Mouse (Mus musculus): Measurements from ENCODE around the gene Prdm15. TPM values are rescaled to one million over a fixed set of nuclear protein-coding genes. Genes with fewer than 3 reads are reported as not detected.

The Prdm15 gene
- total RNA-seq (2017), result 22.1 and 23.0 TPM in 2 replicates

DNA sequence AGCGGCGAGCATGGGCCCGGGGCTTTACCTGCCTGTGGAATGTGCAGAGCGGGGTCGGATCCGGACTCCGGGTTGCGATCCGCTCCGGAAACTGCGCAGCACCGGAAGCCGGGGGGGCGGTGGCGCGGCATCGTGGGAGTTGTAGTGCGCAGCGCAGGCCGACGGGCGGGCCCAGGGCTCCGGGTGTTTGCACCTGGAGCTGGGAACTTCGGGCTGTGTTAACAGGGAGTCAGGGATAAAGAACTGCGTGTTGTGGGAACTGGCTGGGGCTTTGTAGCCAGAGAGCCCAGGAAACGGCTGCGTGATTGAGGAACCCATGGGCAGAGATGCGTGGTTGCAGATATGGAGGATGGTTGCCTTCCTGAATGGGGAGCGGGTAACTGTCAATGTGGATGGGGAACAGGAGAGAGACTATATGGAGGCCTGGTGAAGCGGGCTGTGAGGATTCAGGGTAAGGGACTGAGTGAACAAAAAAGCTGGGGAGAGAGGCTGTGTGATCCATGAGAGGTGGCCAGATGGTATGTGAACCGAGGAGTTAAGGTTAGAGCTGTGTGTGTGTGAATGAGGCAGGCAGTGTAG lies at the start of gene Prdm15:
Gene Prdm15, minus strand, starts transcription at position 110 of the 579 bp plus-strand sequence.
- peak; percentile 58 for ATAC-seq (ENCODE audit: extremely low read depth, insufficient number of reproducible peaks, low FRiP score, poor library complexity, severe bottlenecking)

GRCm38 (mm10) chr16:97897346-97898024 lies 45.8 kb upstream of the Prdm15 start:
- ATAC-seq (ENCODE audit: extremely low read depth, insufficient number of reproducible peaks, low FRiP score, poor library complexity, severe bottlenecking), result no peak

- no peak for ATAC-seq (ENCODE audit: extremely low read depth, insufficient number of reproducible peaks, low FRiP score, poor library complexity, severe bottlenecking)
These were observed 36.1 kb upstream of the Prdm15 start for GRCm38 (mm10) chr16:97887762-97888161.

DNA sequence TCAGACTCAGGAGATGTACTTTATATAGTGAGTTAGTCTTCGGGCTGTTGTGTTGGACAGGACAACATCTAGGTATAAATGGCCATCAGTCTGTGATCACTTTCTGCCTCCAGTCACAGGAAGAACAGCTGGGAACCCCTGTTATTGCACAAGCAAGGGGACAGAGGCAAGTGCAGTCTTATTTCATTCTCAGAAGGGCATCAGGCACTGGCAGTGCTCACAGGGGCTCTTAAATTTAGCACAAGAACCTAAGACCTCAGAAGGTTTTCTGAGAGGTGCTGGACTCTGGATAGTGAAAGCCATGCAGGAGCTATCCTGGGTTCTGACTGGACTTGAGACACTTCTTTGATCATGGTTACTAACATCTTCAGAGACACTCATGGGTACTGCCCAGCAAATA lies 32.0 kb upstream of the Prdm15 start:
- ATAC-seq (ENCODE audit: extremely low read depth, insufficient number of reproducible peaks, low FRiP score, poor library complexity, severe bottlenecking), result no peak

DNA sequence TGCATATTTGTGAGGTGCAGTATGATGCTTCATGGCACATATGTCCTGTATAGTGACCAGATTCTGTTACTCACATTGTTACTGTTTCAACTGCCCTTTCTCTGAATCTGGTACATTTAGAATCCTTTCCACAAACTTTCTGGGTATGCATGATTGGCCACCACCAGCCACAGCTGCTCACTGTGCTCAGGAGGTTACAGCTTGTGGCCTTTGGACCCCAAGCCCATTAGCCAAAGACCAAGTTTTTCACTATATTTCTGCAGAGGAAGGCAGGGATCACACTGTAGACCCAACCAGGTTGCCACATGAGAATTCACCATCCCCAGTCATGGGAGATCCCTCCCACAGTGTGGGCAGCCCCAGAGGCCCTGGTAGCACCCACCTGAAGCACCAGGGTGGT lies 31.2 kb upstream of the Prdm15 start:
- ATAC-seq (ENCODE audit: extremely low read depth, insufficient number of reproducible peaks, low FRiP score, poor library complexity, severe bottlenecking), result no peak

GRCm38 (mm10) chr16:97879134-97879533 lies 27.5 kb upstream of the Prdm15 start:
- peak; percentile 60; the same call in 1 of the 2 replicates for ATAC-seq (ENCODE audit: extremely low read depth, insufficient number of reproducible peaks, low FRiP score, poor library complexity, severe bottlenecking)

DNA sequence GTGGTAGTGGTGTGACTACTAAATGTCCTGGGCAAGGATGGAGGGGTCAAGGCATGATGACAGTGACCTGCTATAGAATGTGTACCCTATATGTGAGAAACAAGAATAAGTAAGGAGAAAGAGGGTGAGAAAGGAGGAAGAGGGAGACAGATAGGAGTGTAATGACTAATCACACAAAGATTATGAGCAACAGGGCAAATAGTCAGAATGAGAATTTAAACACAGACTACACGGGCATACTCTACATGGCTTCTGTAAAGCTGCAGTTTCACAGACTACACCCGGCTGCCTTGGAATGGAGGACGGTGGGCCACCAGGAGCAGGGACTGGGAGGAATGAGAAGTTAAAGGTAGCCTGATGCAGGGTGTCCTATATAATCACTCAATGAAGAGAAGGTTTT lies 25.9 kb upstream of the Prdm15 start:
- ATAC-seq (ENCODE audit: extremely low read depth, insufficient number of reproducible peaks, low FRiP score, poor library complexity, severe bottlenecking), result no peak

DNA sequence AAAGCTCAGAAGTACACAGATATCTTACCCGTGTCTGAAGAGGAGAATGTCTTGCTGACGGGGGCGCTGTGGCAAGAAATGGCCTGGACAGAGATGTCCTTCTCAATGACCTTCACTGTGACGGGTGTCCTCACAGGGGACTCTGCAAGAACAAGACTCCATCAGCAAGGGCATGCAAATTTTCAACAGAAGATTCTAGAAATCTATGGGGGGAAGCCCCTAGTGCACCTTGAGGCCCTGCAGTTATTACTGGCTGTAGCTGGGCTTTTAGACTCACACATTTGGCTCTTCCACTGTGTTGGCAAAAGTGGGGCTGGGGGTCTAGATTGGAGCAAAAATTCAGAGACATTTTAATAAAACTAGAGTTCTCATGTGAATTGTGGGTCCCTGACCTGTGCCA lies 23.5 kb upstream of the Prdm15 start:
- ATAC-seq (ENCODE audit: extremely low read depth, insufficient number of reproducible peaks, low FRiP score, poor library complexity, severe bottlenecking), result no peak

- no peak for ATAC-seq (ENCODE audit: extremely low read depth, insufficient number of reproducible peaks, low FRiP score, poor library complexity, severe bottlenecking)
These were observed 22.7 kb upstream of the Prdm15 start for GRCm38 (mm10) chr16:97874376-97874775.

- ATAC-seq (ENCODE audit: extremely low read depth, insufficient number of reproducible peaks, low FRiP score, poor library complexity, severe bottlenecking), result no peak
These were observed 21.0 kb upstream of the Prdm15 start for GRCm38 (mm10) chr16:97872657-97873056.

DNA sequence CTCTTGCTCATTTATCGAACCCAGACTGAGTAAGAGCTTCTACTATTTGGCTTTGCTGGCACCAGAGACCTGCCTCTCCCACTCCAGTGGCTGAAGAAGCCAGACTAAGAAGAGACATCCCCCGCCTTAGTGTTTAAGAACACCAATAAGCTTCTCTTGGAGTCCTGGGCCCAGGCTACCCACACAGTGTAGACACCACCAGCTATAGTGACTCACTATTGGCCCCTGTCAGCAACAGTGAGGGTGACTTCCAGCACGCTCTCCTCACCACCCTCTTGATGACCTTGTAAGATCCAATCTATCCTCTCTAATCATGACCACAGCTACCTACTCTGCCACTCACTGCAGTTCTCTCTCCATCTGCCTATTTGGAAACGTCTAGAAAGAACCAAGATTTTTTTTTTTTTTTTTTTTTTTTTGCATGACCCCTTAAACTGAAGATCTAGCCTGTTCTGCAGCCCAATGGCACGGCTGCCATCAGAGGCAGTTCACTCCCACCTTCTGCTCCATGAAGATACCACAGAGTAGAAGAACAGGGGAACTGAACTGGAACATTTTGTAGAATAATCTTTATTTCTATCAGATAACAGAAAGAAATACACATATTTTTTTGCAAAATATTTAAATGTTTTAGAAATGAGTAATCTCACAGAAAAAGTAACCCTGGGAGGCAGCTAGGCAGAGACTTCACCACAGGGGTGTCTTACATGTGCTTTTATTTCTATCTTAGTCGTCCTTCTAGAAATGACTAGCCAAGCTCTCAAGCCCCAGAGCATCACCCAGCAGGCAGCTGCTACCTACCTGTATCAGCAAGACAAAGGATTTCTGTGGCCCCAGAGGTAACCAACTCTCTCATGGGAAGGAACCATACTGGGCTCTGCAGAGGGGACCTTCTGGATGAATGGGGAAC lies 17.8 kb upstream of the Prdm15 start:
- ATAC-seq (ENCODE audit: extremely low read depth, insufficient number of reproducible peaks, low FRiP score, poor library complexity, severe bottlenecking), result no peak

DNA sequence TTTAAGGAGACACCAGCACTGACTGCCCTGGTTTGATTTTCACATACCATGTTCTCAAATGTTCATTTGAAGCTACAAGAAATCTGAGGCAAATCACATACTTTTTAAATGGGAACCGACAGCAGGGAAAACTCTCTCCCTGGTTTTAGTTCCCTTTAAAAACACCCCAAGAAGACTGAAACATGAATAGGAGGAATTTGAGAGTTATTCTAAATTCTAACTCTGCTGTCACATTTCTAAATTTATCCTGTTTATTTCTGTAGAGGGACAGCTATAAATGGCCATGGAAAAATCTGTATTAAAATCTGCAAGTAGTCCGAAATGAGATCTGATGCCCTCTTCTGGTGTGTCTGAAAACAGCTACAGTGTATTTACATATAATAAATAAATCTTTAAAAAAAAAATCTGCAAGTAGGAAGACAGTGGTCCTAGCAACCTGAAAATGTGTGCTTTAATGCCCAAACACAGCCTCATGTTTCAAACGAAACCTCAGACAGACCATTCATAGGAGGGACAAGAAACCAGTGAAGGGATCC lies 12.3 kb upstream of the Prdm15 start:
- ATAC-seq (ENCODE audit: extremely low read depth, insufficient number of reproducible peaks, low FRiP score, poor library complexity, severe bottlenecking), result no peak

GRCm38 (mm10) chr16:97856050-97856449 lies 4.4 kb upstream of the Prdm15 start:
- no peak for ATAC-seq (ENCODE audit: extremely low read depth, insufficient number of reproducible peaks, low FRiP score, poor library complexity, severe bottlenecking)

GRCm38 (mm10) chr16:97851061-97851740 lies 449 bp downstream of the Prdm15 start:
- peak; percentile 55 for ATAC-seq (ENCODE audit: extremely low read depth, insufficient number of reproducible peaks, low FRiP score, poor library complexity, severe bottlenecking)

- no peak for ATAC-seq (ENCODE audit: extremely low read depth, insufficient number of reproducible peaks, low FRiP score, poor library complexity, severe bottlenecking)
These were observed 986 bp downstream of the Prdm15 start for GRCm38 (mm10) chr16:97850667-97851060.

- no peak for ATAC-seq (ENCODE audit: extremely low read depth, insufficient number of reproducible peaks, low FRiP score, poor library complexity, severe bottlenecking)
These were observed 2.8 kb downstream of the Prdm15 start for GRCm38 (mm10) chr16:97848832-97849231.

DNA sequence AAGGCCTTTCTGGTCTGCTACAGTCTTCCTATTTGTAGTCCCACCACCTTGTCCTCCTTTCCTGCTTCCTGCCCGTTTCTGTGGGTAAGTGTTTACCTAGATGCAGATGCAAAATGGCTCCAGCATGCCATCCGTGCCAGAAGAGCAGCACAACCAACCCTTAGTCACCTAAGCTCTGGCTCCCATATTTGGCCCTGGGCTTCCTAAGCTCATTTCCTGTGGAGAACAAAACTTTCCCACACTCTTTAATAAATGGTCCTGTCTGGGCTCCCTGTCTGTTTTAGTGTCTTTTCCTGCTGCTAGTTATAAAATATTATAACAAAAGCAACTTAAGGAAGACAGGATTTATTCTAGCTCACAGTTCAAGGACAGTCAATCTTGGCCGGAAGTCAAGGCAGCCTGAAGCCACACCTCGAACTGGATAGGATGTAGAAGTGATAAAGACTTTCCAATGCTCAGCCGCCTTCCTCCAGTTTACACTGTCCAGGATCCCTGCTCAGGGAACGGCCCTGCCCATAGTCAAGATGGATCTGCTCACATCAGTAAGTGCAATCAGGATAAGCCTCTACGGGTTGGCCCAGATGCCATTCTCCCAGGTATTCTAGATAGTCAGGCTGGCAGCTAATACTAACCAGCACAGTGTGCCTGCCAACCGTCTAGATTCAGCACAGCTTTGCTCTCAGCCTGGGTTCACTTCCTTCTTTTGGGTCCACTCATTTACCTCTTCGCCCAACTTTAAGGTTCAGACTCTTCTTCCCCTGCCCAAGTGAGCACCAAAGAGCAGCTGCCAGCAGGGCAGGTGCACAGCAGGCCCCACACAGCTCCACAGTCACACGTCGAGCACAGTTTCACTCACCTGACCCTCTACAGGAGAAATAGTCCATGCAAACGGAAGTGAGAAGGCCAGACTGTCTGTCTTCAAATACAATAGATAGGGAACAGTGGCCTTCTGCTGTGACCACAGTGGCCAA lies 6.4 kb downstream of the Prdm15 start:
- ATAC-seq (ENCODE audit: extremely low read depth, insufficient number of reproducible peaks, low FRiP score, poor library complexity, severe bottlenecking), result peak; percentile 7; the same call in 1 of the 2 replicates

DNA sequence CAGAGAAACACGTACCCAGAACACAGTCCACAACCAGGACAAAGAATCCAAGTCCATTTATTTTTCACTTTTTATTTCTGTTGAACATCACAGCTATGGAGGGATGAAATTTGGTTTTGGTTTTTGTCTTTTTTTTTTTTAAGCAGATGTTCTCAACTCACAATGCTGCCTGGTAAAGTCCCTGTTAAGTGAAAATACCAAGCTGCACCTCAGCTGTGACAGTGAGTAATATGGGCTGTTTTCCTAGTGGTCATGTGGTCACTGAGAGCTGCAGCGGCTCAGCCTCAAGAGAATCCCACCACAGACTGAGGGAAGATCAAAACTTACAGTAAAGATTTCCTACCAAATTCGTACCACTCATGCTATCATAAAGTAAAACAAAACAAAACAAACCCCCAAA lies 19.5 kb downstream of the Prdm15 start:
- ATAC-seq (ENCODE audit: extremely low read depth, insufficient number of reproducible peaks, low FRiP score, poor library complexity, severe bottlenecking), result no peak
